Mouse (Mus musculus): ENCODE results near the gene Pip4k2a. TPM values are rescaled to one million over a fixed set of nuclear protein-coding genes. Genes with fewer than 3 reads are reported as not detected.

Pip4k2a gene
- polyA plus RNA-seq, 1 experiment from 2014 or later = 12.0 TPM

DNA sequence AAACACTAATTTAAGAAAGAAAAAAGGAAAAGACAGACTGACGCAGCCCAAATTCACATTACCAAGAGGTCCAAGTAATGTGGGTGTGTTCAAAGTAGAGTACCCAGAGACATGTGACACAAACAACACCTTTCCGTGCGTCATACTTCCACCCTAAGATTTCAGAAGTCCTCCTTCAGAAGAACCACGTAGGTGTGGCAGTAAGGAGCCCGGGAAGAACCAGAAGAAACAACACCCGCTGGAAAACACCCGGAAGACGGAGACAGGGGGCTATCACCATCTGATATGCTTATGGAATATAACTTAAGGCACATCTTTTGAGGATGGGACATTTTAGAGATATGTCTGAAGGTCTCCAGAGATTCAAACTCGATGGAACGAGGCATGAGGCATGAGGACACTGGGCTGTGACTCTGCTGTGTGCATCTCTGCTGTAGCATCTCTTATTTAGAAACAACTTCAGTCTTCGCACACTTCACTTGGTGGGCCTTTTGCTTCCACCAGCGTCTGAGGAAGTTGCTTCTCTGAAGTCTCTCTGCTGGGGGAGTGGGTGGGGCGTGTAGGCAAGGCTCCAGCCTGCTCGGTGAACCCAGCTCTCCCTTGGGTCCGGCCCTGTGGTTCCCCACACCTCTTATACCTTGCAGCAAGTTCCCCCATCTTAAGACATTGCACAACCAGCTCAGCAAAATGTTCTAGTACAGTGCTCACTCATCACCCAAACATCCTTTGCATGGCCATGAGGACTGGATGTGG is 13.7 kb downstream of the Pip4k2a start:
- H3K27me3 ChIP-seq (replicated peaks; ENCODE audit: control insufficient read depth, insufficient read depth, low read length) = no peaks in the 10 kb centered on the region
- TF ChIP-seq CTCF (IDR thresholded peaks at IDR 0.05; ENCODE audit: low read depth) = no peak
- H3K4me1 ChIP-seq (replicated peaks; ENCODE audit: control insufficient read depth, insufficient read depth, low read length) = no peaks in the 10 kb centered on the region
- no peaks in the 10 kb centered on the region for H3K9me3 ChIP-seq (ENCODE audit: control insufficient read depth)
- H3K27ac ChIP-seq (ENCODE audit: low read depth, low read length) = no peak overlapping the region
- 94% methylated on average over 15 of the region's 15 CpGs for WGBS
- no peak overlapping the region for H3K9ac ChIP-seq (ENCODE audit: low read depth, low read length)
- H3K36me3 ChIP-seq (ENCODE audit: control insufficient read depth, insufficient read depth) = no peaks in the 10 kb centered on the region
- no peak overlapping the region for H3K4me2 ChIP-seq (replicated peaks; ENCODE audit: low read depth)
- H3K4me3 ChIP-seq (ENCODE audit: low read depth, low read length) = no peak overlapping the region
- no peak for ATAC-seq

DNA sequence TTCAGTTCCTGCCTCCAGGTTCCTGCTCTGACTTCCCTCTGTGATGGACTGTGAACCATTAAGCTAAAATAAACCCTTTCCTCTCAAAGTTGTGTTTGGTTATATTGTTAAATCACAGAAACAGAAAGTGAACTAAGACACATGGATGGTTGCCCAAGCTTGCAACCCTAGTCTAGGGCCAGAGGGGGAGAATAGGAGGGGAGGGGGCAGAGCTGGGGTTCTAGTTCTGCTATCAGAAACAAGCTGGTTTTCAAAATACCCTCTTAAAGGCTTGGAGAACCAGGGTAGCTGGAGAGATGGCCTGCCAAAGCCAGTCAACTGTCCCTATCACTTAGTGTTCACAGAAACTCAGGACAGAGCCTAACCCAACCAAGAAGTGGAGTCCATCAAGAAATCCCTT is 14.4 kb downstream of the Pip4k2a start:
- Histone ChIP-seq H3K4me2 (replicated peaks; ENCODE audit: low read depth) (no peak overlapping the region), H3K9ac (ENCODE audit: low read depth, low read length) (no peak overlapping the region), H3K9me3 (ENCODE audit: control insufficient read depth) (no peaks in the 10 kb centered on the region), H3K4me3 (ENCODE audit: low read depth, low read length) (no peak overlapping the region), H3K36me3 (ENCODE audit: control insufficient read depth, insufficient read depth) (no peaks in the 10 kb centered on the region), H3K27ac (ENCODE audit: low read depth, low read length) (no peak overlapping the region), H3K4me1 (replicated peaks; ENCODE audit: control insufficient read depth, insufficient read depth, low read length) (no peaks in the 10 kb centered on the region), H3K27me3 (replicated peaks; ENCODE audit: control insufficient read depth, insufficient read depth, low read length) (no peaks in the 10 kb centered on the region)
- ATAC-seq = no peak
- TF ChIP-seq CTCF (IDR thresholded peaks at IDR 0.05; ENCODE audit: low read depth) = no peak

DNA sequence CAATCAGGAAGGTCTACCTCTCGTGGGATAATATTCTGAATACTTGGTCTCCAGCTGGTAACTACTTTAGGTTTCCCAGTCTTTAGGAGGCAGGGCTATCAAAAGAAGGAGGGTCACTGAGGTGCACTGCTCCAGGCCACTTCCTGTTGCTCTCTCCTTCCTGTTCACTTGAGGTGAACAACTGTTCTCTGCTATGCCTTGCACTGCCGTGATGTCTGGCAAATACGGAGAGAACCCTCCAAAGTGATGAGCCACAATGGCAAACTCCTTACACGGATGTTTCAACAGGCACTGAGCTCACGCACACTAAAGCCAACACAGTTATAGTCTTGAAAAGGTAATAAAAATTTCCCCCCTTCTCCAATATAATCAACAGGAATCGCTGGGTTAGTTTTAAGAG is 15.3 kb downstream of the Pip4k2a start:
- Histone ChIP-seq H3K4me1 (replicated peaks; ENCODE audit: control insufficient read depth, insufficient read depth, low read length) (no peaks in the 10 kb centered on the region), H3K27ac (ENCODE audit: low read depth, low read length) (no peak overlapping the region), H3K9ac (ENCODE audit: low read depth, low read length) (no peak overlapping the region), H3K9me3 (ENCODE audit: control insufficient read depth) (no peaks in the 10 kb centered on the region), H3K4me2 (replicated peaks; ENCODE audit: low read depth) (no peak overlapping the region), H3K36me3 (ENCODE audit: control insufficient read depth, insufficient read depth) (no peaks in the 10 kb centered on the region), H3K27me3 (replicated peaks; ENCODE audit: control insufficient read depth, insufficient read depth, low read length) (no peaks in the 10 kb centered on the region), H3K4me3 (ENCODE audit: low read depth, low read length) (no peak overlapping the region)
- TF ChIP-seq CTCF (IDR thresholded peaks at IDR 0.05; ENCODE audit: low read depth) = no peak
- no peak for ATAC-seq
- WGBS = 71% methylated on average over 6 of the region's 6 CpGs

DNA sequence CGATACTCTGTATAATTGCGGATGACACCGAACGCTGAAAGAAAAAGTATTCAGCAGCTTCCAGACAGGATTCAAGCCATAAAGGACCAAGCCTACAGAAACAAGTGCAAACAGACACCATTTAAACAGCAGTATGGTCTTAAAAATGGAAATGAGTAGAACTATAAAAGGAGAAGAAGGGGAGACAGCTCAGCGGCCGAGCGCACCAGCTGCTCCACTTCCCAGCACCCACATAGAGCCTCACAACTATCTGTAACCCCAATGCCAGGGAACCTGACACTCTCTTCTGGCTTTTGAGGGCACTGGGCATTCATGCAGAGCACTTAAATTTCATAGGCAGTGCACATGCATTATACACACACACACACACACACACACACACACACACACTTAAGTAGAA is 18.3 kb downstream of the Pip4k2a start:
- no peak overlapping the region for H3K9ac ChIP-seq (ENCODE audit: low read depth, low read length)
- H3K4me3 ChIP-seq (ENCODE audit: low read depth, low read length) = no peak overlapping the region
- no peaks in the 10 kb centered on the region for H3K27me3 ChIP-seq (replicated peaks; ENCODE audit: control insufficient read depth, insufficient read depth, low read length)
- no peak for TF ChIP-seq CTCF (IDR thresholded peaks at IDR 0.05; ENCODE audit: low read depth)
- no peak for ATAC-seq
- H3K9me3 ChIP-seq (ENCODE audit: control insufficient read depth) = no peaks in the 10 kb centered on the region
- H3K4me2 ChIP-seq (replicated peaks; ENCODE audit: low read depth) = no peak overlapping the region
- 81% methylated on average over 7 of the region's 7 CpGs for WGBS
- no peaks in the 10 kb centered on the region for H3K36me3 ChIP-seq (ENCODE audit: control insufficient read depth, insufficient read depth)
- no peak overlapping the region for H3K27ac ChIP-seq (ENCODE audit: low read depth, low read length)
- H3K4me1 ChIP-seq (replicated peaks; ENCODE audit: control insufficient read depth, insufficient read depth, low read length) = no peaks in the 10 kb centered on the region

DNA sequence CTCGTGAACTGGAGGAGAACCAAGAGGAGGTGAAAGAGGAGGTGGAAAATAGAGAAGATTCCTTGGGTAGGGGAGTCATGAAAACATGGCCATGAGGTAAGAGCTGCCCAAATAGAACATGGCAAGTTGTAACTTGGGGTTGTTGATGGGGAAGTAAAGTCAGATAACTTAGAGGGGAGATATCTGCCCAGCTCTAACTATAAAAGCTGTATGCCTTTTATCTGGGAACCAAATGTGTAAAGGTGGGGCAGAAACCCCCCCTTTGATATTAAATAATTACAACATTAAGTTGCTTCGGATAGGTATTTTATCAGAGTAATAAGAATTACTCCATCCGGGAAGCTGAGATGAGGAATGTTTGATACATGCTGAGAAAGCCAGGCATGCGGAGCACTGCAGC is 18.9 kb downstream of the Pip4k2a start:
- Histone ChIP-seq H3K27ac (ENCODE audit: low read depth, low read length) (no peak overlapping the region), H3K36me3 (ENCODE audit: control insufficient read depth, insufficient read depth) (no peaks in the 10 kb centered on the region), H3K9me3 (ENCODE audit: control insufficient read depth) (no peaks in the 10 kb centered on the region), H3K4me2 (replicated peaks; ENCODE audit: low read depth) (no peak overlapping the region), H3K27me3 (replicated peaks; ENCODE audit: control insufficient read depth, insufficient read depth, low read length) (no peaks in the 10 kb centered on the region), H3K4me3 (ENCODE audit: low read depth, low read length) (no peak overlapping the region), H3K9ac (ENCODE audit: low read depth, low read length) (no peak overlapping the region), H3K4me1 (replicated peaks; ENCODE audit: control insufficient read depth, insufficient read depth, low read length) (no peaks in the 10 kb centered on the region)
- TF ChIP-seq CTCF (IDR thresholded peaks at IDR 0.05; ENCODE audit: low read depth) = no peak
- 92% methylated on average over 4 of the region's 4 CpGs for WGBS
- no peak for ATAC-seq

DNA sequence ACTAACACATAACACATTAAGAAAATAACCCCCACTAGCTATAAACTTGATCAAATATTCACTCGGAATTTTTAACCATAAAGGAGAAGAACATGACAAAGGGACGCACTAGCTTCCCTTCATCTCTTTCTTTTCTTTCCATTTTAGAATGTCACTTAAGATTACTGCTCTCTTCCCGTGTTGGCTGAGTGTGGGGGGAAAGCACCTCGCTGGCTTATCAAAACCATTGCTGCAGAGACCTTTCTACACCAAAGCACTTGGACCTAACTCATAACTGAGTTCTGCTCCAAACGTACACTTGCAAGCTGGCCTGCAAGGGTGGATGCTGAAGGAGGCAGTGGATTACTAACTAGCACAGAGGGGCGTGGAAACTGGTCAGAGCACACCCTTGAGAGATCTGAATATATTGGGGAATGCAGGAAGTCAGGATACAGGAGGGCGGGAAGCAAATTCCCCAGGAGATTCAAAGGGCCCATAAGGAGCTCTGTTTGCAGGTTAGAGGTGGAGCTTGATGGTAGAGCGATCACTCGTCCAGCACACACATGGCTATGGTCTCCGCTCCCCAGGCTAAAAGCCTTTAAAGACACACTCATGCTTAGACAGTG is 20.6 kb downstream of the Pip4k2a start:
- Histone ChIP-seq H3K4me2 (replicated peaks; ENCODE audit: low read depth) (no peak overlapping the region), H3K9me3 (ENCODE audit: control insufficient read depth) (peaks cover 4% of the 10 kb centered on the region; the same call in 1 of the 2 replicates), H3K36me3 (ENCODE audit: control insufficient read depth, insufficient read depth) (no peaks in the 10 kb centered on the region), H3K27me3 (replicated peaks; ENCODE audit: control insufficient read depth, insufficient read depth, low read length) (no peaks in the 10 kb centered on the region), H3K4me3 (ENCODE audit: low read depth, low read length) (no peak overlapping the region), H3K27ac (ENCODE audit: low read depth, low read length) (no peak overlapping the region), H3K9ac (ENCODE audit: low read depth, low read length) (no peak overlapping the region), H3K4me1 (replicated peaks; ENCODE audit: control insufficient read depth, insufficient read depth, low read length) (no peaks in the 10 kb centered on the region)
- no peak for ATAC-seq
- no peak for TF ChIP-seq CTCF (IDR thresholded peaks at IDR 0.05; ENCODE audit: low read depth)
- 74% methylated on average over 10 of the region's 10 CpGs for WGBS

Measured in intestine, postnatal 0 days (tissue).